Mouse (Mus musculus) midbrain, embryonic 15.5 days (tissue): Measurements from ENCODE around the gene Srsf1. TPM values are rescaled to one million over a fixed set of nuclear protein-coding genes. Genes with fewer than 3 reads are reported as not detected.
A peak's percentile ranks its signal among the peaks of the same experiment; 100 is the strongest.

Experiments used
- ATAC-seq: fragments of 200-750 bp; cut with Nextera tagmentation; replicated peaks from 2 replicates; pipeline ENCODE4 v1.8.0; 2017; ENCODE audit warnings: moderate TSS enrichment
- H3K27ac ChIP-seq: fragments of 300-500 bp; sonication (generic); 2 replicates; pipeline ENCODE4 v1.5.1; 2015; ENCODE audit warnings: mild to moderate bottlenecking, inconsistent platforms
- H3K27me3 ChIP-seq: fragments of 300-500 bp; sonication (generic); replicated peaks from 2 replicates; pipeline ENCODE4 v1.6.1; 2015; ENCODE audit warnings: inconsistent platforms
- H3K36me3 ChIP-seq: fragments of 300-500 bp; sonication (generic); replicated peaks from 2 replicates; pipeline ENCODE4 v1.6.1; 2015; ENCODE audit warnings: inconsistent platforms
- H3K4me1 ChIP-seq: fragments of 300-500 bp; sonication (generic); 2 replicates; pipeline ENCODE4 v1.6.1; 2015; ENCODE audit warnings: inconsistent platforms
- H3K4me2 ChIP-seq: fragments of 300-500 bp; sonication (generic); 2 replicates; pipeline ENCODE4 v1.6.1; 2015; ENCODE audit warnings: inconsistent platforms, mild to moderate bottlenecking, moderate library complexity
- H3K4me3 ChIP-seq: fragments of 300-500 bp; sonication (generic); 2 replicates; pipeline ENCODE4 v1.5.1; 2015; ENCODE audit warnings: mild to moderate bottlenecking, inconsistent platforms
- H3K9ac ChIP-seq: fragments of 300-500 bp; sonication (generic); 2 replicates; pipeline ENCODE4 v1.6.1; 2015; ENCODE audit warnings: mild to moderate bottlenecking, inconsistent platforms
- H3K9me3 ChIP-seq: fragments of 300-500 bp; sonication (generic); 2 replicates; pipeline ENCODE4 v1.6.1; 2016; ENCODE audit warnings: inconsistent platforms
- WGBS: fragments of 180-500 bp; shearing (Covaris S2); methylation state at CpG from one replicate; pipeline ENCODE4 v1.1.7; 2015; ENCODE audit warnings: mixed read lengths; 5-methylcytosine and 5-hydroxymethylcytosine counted together
- polyA plus RNA-seq: library from polyadenylated mRNA; unstranded; fragments of >200 nt; fragmentation: Nextera tagmentation; extraction: Ambion mirVana; gene quantifications from 2 replicates; pipeline ENCODE4 v1.2.1, GENCODE M21; 2015

Srsf1 gene
- polyA plus RNA-seq, 1 experiment from 2014 or later, result 241 TPM

DNA sequence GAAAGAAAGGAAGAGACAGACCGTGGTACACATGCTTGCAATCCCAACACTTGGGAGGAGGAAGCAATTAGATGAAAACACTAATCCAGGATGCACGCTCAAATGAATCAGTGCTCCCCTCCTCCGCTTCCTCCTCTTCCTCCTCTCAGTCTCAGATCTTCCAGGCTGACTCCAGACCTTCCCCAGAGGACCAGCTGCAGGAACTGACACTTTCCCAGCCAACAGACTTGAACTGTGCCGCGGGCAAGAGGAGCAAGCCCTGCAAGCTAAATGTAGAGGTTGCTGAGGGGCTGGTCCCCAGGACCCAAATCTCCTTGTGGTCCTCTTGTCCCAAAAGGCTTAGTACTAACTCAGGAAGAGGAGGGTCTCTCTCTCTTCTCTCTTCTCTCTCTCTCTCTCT, 42.0 kb downstream of the Srsf1 start:
- no peak for ATAC-seq
- H3K9ac ChIP-seq, result no peak overlapping the region
- no peak overlapping the region for H3K4me2 ChIP-seq
- H3K4me3 ChIP-seq, result no peak overlapping the region
- no peak overlapping the region for H3K27ac ChIP-seq
- 64% methylated on average over 5 of the region's 5 CpGs for WGBS
- 0 out of 2 replicates have a peak, but pooled peaks cover 2% of the 10 kb centered on the region for H3K36me3 ChIP-seq
- no peaks in the 10 kb centered on the region for H3K9me3 ChIP-seq
- H3K4me1 ChIP-seq, result peaks cover 17% of the 10 kb centered on the region
- H3K27me3 ChIP-seq, result no peaks in the 10 kb centered on the region

DNA sequence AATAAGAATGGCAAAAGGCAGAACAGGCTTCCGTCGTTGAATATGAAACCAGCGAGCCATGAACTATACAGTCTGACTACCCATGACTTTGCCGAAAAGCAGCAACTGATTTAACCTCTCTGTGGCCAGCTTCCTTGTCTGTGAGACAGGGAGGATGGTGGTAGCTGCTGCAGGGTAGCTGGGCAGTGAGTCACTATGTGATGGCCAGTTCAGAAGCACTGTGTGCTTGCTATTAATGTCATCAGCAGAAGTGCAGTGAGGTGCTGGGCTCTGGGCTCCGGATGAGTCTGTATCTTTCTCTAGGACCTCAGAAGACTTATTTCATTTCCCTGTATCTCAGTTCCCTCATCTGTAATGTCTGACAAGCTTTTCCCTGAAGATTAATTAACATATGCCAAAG, 43.1 kb downstream of the Srsf1 start:
- ATAC-seq, result no peak
- Histone ChIP-seq H3K4me3 (no peak overlapping the region), H3K4me2 (no peak overlapping the region), H3K9ac (no peak overlapping the region), H3K9me3 (no peaks in the 10 kb centered on the region), H3K27ac (no peak overlapping the region), H3K36me3 (no peaks in the 10 kb centered on the region), H3K27me3 (no peaks in the 10 kb centered on the region), H3K4me1 (peaks cover 17% of the 10 kb centered on the region)
- WGBS, result 74% methylated on average over 5 of the region's 5 CpGs

DNA sequence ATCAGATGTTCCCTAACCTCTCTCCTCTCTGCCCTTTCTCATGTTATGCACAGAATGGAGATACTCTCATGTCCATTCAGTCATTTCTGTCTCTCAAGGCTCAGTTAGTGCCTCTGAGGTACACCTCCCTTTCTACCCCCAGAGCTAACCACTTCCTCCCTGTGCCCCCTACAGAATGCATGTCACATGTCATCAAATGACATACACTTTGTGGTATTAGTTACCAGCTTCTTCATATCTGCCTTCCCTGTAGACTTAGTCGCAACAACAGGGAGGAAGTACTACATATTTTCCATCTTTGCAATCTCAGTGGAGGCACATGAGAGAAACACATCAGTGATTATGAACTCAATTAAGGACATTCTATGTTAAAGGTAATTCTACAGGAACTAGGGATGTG, 44.8 kb downstream of the Srsf1 start:
- Histone ChIP-seq H3K4me2 (no peak overlapping the region), H3K9me3 (no peaks in the 10 kb centered on the region), H3K4me3 (no peak overlapping the region), H3K27ac (no peak overlapping the region), H3K27me3 (no peaks in the 10 kb centered on the region), H3K4me1 (peaks cover 8% of the 10 kb centered on the region), H3K36me3 (no peaks in the 10 kb centered on the region), H3K9ac (no peak overlapping the region)
- WGBS, result 90% methylated on average over 1 of the region's 1 CpGs
- ATAC-seq, result no peak

DNA sequence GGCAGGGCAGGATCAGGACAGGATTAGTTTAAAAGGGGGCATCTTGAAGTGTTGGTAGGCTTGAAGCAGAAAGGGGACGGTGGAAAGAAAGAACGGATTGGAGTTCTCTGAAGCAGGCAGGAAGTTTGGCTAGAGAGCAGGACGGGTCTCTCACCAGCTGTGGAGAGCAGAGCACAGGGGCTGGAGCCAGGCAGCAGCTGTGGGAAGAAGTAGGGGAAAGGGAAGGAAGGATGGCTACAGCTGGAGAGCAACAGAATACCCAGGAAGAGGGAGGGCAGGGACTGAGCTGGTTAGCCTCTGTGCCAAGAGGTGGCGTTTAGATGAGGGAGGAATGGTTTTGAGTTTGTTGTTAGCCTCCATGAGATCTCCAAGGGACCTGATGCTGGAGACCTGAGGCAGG, 50.0 kb downstream of the Srsf1 start:
- no peak for ATAC-seq
- 31% methylated on average over 4 of the region's 4 CpGs for WGBS
- Histone ChIP-seq H3K4me3 (no peak overlapping the region), H3K9ac (no peak overlapping the region), H3K4me1 (peaks cover 35% of the 10 kb centered on the region), H3K27me3 (no peaks in the 10 kb centered on the region), H3K4me2 (0 out of 2 replicates have a peak overlapping the region, but pooled peaks have one; percentile 74), H3K9me3 (no peaks in the 10 kb centered on the region), H3K36me3 (no peaks in the 10 kb centered on the region), H3K27ac (no peak overlapping the region)

DNA sequence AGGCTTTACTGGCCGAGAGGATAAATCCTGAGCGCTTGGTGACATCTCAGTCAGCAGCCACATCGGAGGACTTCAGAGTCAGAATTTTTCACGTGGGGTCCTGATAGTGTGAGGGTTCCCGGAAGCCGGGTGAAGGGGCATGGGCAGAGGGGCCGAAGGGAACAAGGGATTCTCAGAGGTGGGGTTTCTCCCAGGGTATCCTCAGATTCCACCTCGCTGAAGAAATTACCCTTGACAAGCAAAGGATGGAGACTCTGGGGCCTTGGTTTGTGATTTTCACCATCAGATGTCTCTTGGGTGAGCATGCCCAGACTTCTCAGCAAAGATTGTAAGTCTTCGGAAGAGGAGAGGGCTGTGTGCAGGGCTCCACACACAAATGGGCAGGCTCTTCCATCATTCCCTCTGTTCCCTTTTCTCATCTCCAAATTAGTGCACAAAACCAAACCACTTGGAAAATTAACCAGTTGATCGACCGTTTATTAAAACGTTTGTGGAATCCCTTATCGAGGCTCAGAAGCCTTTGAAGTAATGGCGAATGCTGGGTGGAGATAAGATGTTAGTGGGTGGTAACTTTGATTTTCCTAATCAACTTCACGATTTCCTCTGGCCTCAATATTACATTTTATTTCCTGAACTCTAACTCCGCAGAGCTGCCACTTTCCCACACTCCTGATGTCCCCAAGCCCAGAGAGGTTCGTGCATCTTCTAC, 51.0 kb downstream of the Srsf1 start, which contains the start of gene Cuedc1:
Gene Cuedc1 (plus strand): TSS at position 38 of the 709 bp plus-strand sequence.
- Histone ChIP-seq H3K4me2 (peak within 1 kb of the TSS; percentile 74), H3K9me3 (no peaks in the 10 kb centered on the region), H3K4me3 (peak within 1 kb of the TSS; percentile 85), H3K27ac (peak within 1 kb of the TSS; percentile 85), H3K9ac (peak within 1 kb of the TSS; percentile 96), H3K4me1 (peaks cover 35% of the 10 kb centered on the region), H3K36me3 (no peaks in the 10 kb centered on the region), H3K27me3 (no peaks in the 10 kb centered on the region)
- WGBS, result 22% methylated on average over 17 of the region's 17 CpGs
- ATAC-seq, result no peak

DNA sequence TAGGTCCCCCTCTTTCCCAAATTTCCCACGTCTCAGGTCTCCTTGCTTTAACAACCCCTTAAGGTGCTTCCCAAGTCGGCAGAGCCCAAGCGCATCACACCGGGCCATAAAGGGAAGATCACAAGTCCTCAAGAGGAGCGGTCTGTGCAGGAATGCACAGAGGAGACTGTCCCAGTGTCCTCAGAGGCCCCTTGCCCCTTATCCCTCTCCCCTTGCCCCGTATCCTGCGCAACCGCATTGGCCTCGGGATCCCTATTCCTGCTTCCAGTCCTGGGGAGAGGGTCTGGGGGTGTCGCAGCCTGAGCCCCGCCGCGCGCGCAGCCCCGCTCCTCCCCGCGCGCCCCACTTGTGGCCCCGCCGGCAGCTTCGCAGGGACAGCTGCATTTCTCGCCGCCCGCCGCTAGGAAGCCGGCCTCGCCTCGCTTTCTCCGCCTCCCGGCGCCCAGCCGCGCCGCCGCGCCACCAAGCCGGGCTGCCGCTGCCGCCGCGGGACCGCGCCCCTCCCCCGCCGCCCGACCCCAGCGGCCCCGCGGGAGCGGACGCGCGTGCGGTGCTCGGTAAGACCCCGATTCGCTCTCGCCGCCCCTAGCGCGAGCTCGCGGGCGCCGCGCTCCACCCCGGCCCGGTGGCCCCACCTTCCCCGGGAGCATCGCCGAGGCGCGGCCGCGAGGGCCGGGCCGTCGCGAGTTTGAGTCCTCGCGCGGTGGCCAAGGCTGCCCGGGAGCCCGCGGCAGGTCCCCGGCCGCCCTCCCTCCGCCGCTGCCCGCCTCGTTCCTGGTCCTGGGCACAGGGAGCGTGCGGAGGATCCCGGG, 51.8 kb downstream of the Srsf1 start:
- under 1% methylated on average over 80 of the region's 95 CpGs for WGBS
- H3K4me2 ChIP-seq, result peak overlapping the region; percentile 74
- no peaks in the 10 kb centered on the region for H3K36me3 ChIP-seq
- H3K9ac ChIP-seq, result peak overlapping the region; percentile 96
- peaks cover 35% of the 10 kb centered on the region for H3K4me1 ChIP-seq
- peak; percentile 76 for ATAC-seq
- H3K27ac ChIP-seq, result peak overlapping the region; percentile 85
- H3K9me3 ChIP-seq, result no peaks in the 10 kb centered on the region
- no peaks in the 10 kb centered on the region for H3K27me3 ChIP-seq
- peak overlapping the region; percentile 85 for H3K4me3 ChIP-seq

DNA sequence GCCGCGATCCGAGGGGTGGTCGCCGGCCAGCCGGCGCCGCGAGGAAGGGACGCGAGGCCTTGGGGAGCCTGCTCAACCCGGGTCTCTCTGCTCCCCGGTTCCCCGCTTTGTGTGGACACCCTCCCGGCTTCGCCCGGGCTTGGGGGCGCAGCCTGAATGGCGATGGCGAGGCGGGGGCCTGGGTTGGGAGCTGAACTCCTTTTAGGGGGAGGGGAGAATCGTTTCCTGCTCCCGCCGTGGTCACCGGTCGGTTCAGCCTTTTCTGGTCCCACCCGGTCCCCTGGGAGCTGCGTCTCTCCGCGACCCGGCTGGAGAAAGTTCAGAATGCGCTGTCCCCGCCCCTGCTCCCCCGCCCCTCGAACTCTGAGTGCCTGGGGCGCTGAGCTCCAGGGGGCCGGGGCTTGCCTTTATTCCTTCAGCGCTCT, 52.4 kb downstream of the Srsf1 start:
- H3K4me3 ChIP-seq, result peak overlapping the region; percentile 85
- H3K9me3 ChIP-seq, result no peaks in the 10 kb centered on the region
- peak overlapping the region; percentile 96 for H3K9ac ChIP-seq
- peaks cover 35% of the 10 kb centered on the region for H3K4me1 ChIP-seq
- peak overlapping the region; percentile 74 for H3K4me2 ChIP-seq
- peak overlapping the region; percentile 85 for H3K27ac ChIP-seq
- whole genome bisulfite sequencing, result under 1% methylated on average over 34 of the region's 38 CpGs
- ATAC-seq, result peak; percentile 25
- no peaks in the 10 kb centered on the region for H3K36me3 ChIP-seq
- H3K27me3 ChIP-seq, result no peaks in the 10 kb centered on the region

DNA sequence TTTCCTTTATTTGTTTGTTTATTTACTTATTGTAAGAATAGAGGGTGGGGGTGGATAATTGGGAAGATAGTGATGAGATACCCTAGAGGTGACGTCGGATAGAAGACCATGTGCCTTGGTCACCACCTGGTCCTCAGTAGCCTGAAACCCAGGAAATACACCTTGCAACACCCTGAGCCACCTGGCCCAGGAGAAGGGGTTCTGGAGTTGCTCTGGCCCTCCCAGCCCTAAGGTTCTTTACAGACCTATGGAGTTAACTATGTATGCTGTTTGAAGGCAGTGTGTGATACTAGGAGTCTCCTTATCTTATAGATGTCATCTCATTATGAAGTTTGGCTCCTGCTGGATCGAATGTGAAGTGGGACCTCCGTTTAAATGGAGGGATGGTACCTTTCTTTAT, 53.0 kb downstream of the Srsf1 start:
- H3K27ac ChIP-seq, result peak overlapping the region; percentile 8; the same call in 1 of the 2 replicates
- no peaks in the 10 kb centered on the region for H3K27me3 ChIP-seq
- no peaks in the 10 kb centered on the region for H3K36me3 ChIP-seq
- ATAC-seq, result no peak; the same call in 1 of the 2 replicates
- H3K4me1 ChIP-seq, result peaks cover 35% of the 10 kb centered on the region
- H3K4me3 ChIP-seq, result peak overlapping the region; percentile 85
- peak overlapping the region; percentile 74 for H3K4me2 ChIP-seq
- H3K9me3 ChIP-seq, result no peaks in the 10 kb centered on the region
- peak overlapping the region; percentile 96; the same call in 1 of the 2 replicates for H3K9ac ChIP-seq
- WGBS, result 31% methylated on average over 4 of the region's 4 CpGs

Other genes with a start within 250 kb of the Srsf1 start
- 1.5 and 1.8 TPM in 2 replicates for gene Lpo, start 219.1 kb upstream of the Srsf1 start, polyA plus RNA-seq
- gene Mks1, start 194.2 kb upstream of the Srsf1 start, polyA plus RNA-seq, result 12.1 and 12.8 TPM in 2 replicates
- 0.36 TPM in 2 replicates for gene Epx, start 171.8 kb upstream of the Srsf1 start, polyA plus RNA-seq
- not detected in 2 replicates for gene Olfr462, start 155.1 kb upstream of the Srsf1 start, polyA plus RNA-seq
- gene Olfr463, start 150.0 kb upstream of the Srsf1 start, polyA plus RNA-seq, result not detected in 2 replicates
- gene Olfr464, start 126.4 kb upstream of the Srsf1 start, polyA plus RNA-seq, result 0.14 and 0.25 TPM in 2 replicates
- 65.3 and 65.8 TPM in 2 replicates for gene Dynll2, start 59.8 kb upstream of the Srsf1 start, polyA plus RNA-seq
- 50.6 and 52.2 TPM in 2 replicates for gene Vezf1, start 20.9 kb downstream of the Srsf1 start, polyA plus RNA-seq
- 50.2 and 54.6 TPM in 2 replicates for gene Cuedc1, start 50.7 kb downstream of the Srsf1 start, polyA plus RNA-seq
- gene Mrps23, start 157.0 kb downstream of the Srsf1 start, polyA plus RNA-seq, result 60.6 and 62.4 TPM in 2 replicates
- gene Ccdc182, start 246.7 kb downstream of the Srsf1 start, polyA plus RNA-seq, result 0.23 TPM in 2 replicates